Mouse (Mus musculus) hindbrain, embryonic 10.5 days (tissue): ENCODE measurements around the gene Smtn. TPM values are rescaled to one million over a fixed set of nuclear protein-coding genes. Genes with fewer than 3 reads are reported as not detected.

Experiments used
- DNase-seq: peaks from one replicate; pipeline ENCODE4 v3.0.0-alpha.2; 2017; ENCODE audit warnings: low spot score
- H3K27ac ChIP-seq: fragments of 300-500 bp; sonication (generic); 2 replicates; pipeline ENCODE4 v1.5.1; 2016; ENCODE audit warnings: mild to moderate bottlenecking, moderate library complexity
- H3K27me3 ChIP-seq: fragments of 300-500 bp; sonication (generic); 2 replicates; pipeline ENCODE4 v1.6.1; 2016; ENCODE audit warnings: mild to moderate bottlenecking; ENCODE audit not compliant: poor library complexity, insufficient read depth, severe bottlenecking
- H3K36me3 ChIP-seq: fragments of 300-500 bp; sonication (generic); 2 replicates; pipeline ENCODE4 v1.6.1; 2016; ENCODE audit warnings: mild to moderate bottlenecking, moderate library complexity
- H3K4me1 ChIP-seq: fragments of 300-500 bp; sonication (generic); replicated peaks from 2 replicates; pipeline ENCODE4 v1.6.1; 2016; ENCODE audit warnings: mild to moderate bottlenecking
- H3K4me3 ChIP-seq: fragments of 300-500 bp; sonication (generic); 2 replicates; pipeline ENCODE4 v1.5.1; 2016; ENCODE audit warnings: mild to moderate bottlenecking, moderate library complexity
- H3K9me3 ChIP-seq: fragments of 300-500 bp; sonication (generic); 2 replicates; pipeline ENCODE4 v1.6.1; 2016; ENCODE audit warnings: mild to moderate bottlenecking, moderate library complexity
- WGBS: fragments of 180-500 bp; shearing (Covaris S2); methylation state at CpG from one replicate; pipeline ENCODE4 v1.1.7; 2016; 5-methylcytosine and 5-hydroxymethylcytosine counted together
- polyA plus RNA-seq: library from polyadenylated mRNA; unstranded; fragments of >200 nt; fragmentation: Nextera tagmentation; extraction: Ambion mirVana; gene quantifications from 2 replicates; pipeline ENCODE4 v1.2.1, GENCODE M21; 2016

The Smtn gene
- polyA plus RNA-seq, 1 experiment from 2014 or later: 46.1 TPM

DNA sequence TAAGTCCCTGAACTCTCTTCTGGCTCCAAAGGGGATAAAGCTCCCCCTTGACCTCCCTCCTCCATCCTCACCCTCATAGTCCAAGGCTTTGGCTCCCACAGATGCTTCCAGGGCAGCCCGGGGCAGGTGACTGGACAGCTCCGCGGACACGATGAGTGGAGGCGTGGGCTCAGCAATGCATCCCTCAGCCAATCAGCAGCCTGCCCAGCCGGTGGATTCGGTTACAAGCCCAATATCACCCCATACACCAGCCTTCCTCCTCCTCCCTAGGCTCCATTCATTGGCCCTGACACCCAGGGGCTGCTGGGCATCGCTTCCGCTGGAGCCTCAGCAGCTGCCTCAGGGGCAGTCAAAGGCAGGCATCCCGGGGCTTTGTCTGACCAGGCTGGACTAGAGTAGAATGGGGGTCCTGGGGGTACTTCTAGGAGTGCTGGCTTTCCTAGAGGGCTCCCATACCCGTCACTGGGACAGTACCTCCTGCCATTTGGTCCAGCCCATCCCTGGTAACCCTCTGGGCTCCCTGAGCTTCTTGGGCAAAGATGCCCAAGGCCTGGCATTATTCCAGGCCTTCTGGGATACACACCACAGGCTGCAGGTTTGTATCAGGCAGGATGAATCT lies 52.4 kb downstream of the Smtn start, which contains the start of gene Pla2g3:
Gene Pla2g3, plus strand, starts transcription at position 333 of the 619 bp plus-strand sequence.
- Histone ChIP-seq H3K9me3 (no peaks in the 10 kb centered on the region), H3K4me1 (peaks cover 19% of the 10 kb centered on the region), H3K36me3 (no peaks in the 10 kb centered on the region), H3K4me3 (peak within 1 kb of the TSS; percentile 9; the same call in 1 of the 2 replicates), H3K27me3 (no peaks in the 10 kb centered on the region), H3K27ac (peak within 1 kb of the TSS; percentile 14)
- peak; percentile 30 for DNase-seq
- WGBS: 20% methylated on average over 11 of the region's 11 CpGs

GRCm38 (mm10) chr11:3486349-3486748 lies 54.1 kb downstream of the Smtn start:
- Histone ChIP-seq H3K27ac (no peak overlapping the region), H3K36me3 (no peaks in the 10 kb centered on the region), H3K4me3 (no peak overlapping the region), H3K4me1 (peaks cover 9% of the 10 kb centered on the region), H3K27me3 (no peaks in the 10 kb centered on the region), H3K9me3 (no peaks in the 10 kb centered on the region)
- 73% methylated on average over 7 of the region's 7 CpGs for WGBS
- DNase-seq: no peak

- H3K27ac ChIP-seq: no peak overlapping the region
- H3K36me3 ChIP-seq: no peaks in the 10 kb centered on the region
- no peak overlapping the region for H3K4me3 ChIP-seq
- H3K27me3 ChIP-seq: no peaks in the 10 kb centered on the region
- no peaks in the 10 kb centered on the region for H3K9me3 ChIP-seq
- no peak for DNase-seq
- peaks cover 9% of the 10 kb centered on the region for H3K4me1 ChIP-seq
- WGBS: 66% methylated on average over 11 of the region's 11 CpGs
Measured at GRCm38 (mm10) chr11:3483980-3484642, 56.3 kb downstream of the Smtn start.

GRCm38 (mm10) chr11:3475489-3475888 lies 64.9 kb downstream of the Smtn start:
- no peaks in the 10 kb centered on the region for H3K4me1 ChIP-seq
- no peak overlapping the region for H3K4me3 ChIP-seq
- no peaks in the 10 kb centered on the region; the same call in 1 of the 2 replicates for H3K27me3 ChIP-seq
- no peak for DNase-seq
- H3K36me3 ChIP-seq: no peaks in the 10 kb centered on the region
- H3K9me3 ChIP-seq: no peaks in the 10 kb centered on the region
- no peak overlapping the region for H3K27ac ChIP-seq

- no peaks in the 10 kb centered on the region for H3K9me3 ChIP-seq
- no peak overlapping the region for H3K27ac ChIP-seq
- no peaks in the 10 kb centered on the region; the same call in 1 of the 2 replicates for H3K27me3 ChIP-seq
- H3K4me1 ChIP-seq: no peaks in the 10 kb centered on the region
- H3K36me3 ChIP-seq: no peaks in the 10 kb centered on the region
- no peak overlapping the region for H3K4me3 ChIP-seq
- WGBS: 90% methylated on average over 7 of the region's 7 CpGs
- DNase-seq: no peak
Measured at GRCm38 (mm10) chr11:3474480-3475115, 65.8 kb downstream of the Smtn start.

DNA sequence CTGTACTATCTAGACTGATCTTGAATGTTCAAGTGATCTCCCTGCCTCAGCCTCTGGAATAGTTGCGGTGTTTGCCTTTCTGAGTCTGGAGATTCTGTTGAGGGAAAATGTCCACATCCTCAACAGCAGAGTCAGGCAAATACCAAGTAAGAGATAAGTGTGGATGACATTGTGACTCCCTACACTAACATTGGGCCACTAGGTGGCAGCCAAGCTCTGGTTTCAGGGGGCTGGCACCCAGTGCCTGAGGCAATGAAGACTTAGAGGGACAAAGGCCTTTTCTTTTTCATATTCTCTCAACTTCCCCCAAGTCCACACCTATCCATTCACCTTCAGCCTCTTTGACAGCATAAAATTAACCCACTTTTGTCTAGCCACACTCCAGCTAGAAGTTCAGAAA lies 67.9 kb downstream of the Smtn start:
- no peak overlapping the region for H3K4me3 ChIP-seq
- no peaks in the 10 kb centered on the region for H3K36me3 ChIP-seq
- H3K9me3 ChIP-seq: no peaks in the 10 kb centered on the region
- 30% methylated on average over 1 of the region's 1 CpGs for WGBS
- peak; percentile 84 for DNase-seq
- no peak overlapping the region for H3K27ac ChIP-seq
- no peaks in the 10 kb centered on the region for H3K4me1 ChIP-seq
- H3K27me3 ChIP-seq: no peaks in the 10 kb centered on the region; the same call in 1 of the 2 replicates

DNA sequence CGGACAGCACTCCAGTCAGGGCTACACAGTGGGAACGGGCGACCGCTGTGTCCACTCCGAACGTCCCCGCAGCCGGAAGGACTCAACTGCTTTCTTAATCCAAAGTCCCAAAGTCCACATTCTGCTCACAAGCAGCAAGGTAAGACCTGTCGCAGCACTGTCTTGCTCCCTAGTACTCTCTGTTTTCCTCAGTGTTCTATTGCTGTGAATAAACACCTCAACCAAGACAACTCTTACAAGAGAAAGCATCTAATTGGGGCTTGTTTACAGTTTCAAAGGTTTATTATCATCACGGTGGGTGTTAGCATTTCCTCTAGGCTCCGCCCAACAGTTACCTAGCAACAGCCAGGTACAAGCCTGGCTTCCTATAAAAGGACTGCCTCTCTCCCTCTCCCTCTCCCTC lies 69.0 kb downstream of the Smtn start:
- Histone ChIP-seq H3K9me3 (no peaks in the 10 kb centered on the region), H3K4me1 (no peaks in the 10 kb centered on the region), H3K27me3 (no peaks in the 10 kb centered on the region; the same call in 1 of the 2 replicates), H3K36me3 (no peaks in the 10 kb centered on the region), H3K27ac (no peak overlapping the region), H3K4me3 (no peak overlapping the region)
- DNase-seq: no peak
- WGBS: 26% methylated on average over 11 of the region's 11 CpGs

Other genes starting within 250 kb of the Smtn start
- gene Pik3ip1, start 210.2 kb downstream of the Smtn start, polyA plus RNA-seq: 9.3 and 9.4 TPM in 2 replicates
- gene Limk2, start 131.4 kb downstream of the Smtn start, polyA plus RNA-seq: 62.0 and 82.2 TPM in 2 replicates
- 42.1 and 44.5 TPM in 2 replicates for gene Rnf185, start 88.2 kb downstream of the Smtn start, polyA plus RNA-seq
- gene Pla2g3, start 52.3 kb downstream of the Smtn start, polyA plus RNA-seq: 0.99 and 1.5 TPM in 2 replicates
- gene Inpp5j, start 35.8 kb downstream of the Smtn start, polyA plus RNA-seq: 0.21 and 0.37 TPM in 2 replicates
- 60.3 and 73.5 TPM in 2 replicates for gene Selenom, start 25.9 kb downstream of the Smtn start, polyA plus RNA-seq
- gene Morc2a, start 108.6 kb upstream of the Smtn start, polyA plus RNA-seq: 38.4 and 40.8 TPM in 2 replicates